Mouse (Mus musculus): ENCODE measurements around the gene Tmem135.

- TF ChIP-seq CTCF (IDR thresholded peaks at IDR 0.05 in 2 of 3, conservative IDR thresholded peaks at IDR 0.05 in 1 of 3; ENCODE audit: control insufficient read depth in 1 of 3, insufficient read depth in 1 of 3, low read depth in 2 of 3, low read length in 3 of 3, poor library complexity in 1 of 3, severe bottlenecking in 1 of 3) (no peak), ZC3H11A (IDR thresholded peaks at IDR 0.05; ENCODE audit: low read depth, low read length) (no peak), SIN3A (IDR thresholded peaks at IDR 0.05; ENCODE audit: low read length) (no peak), GABPA (IDR thresholded peaks at IDR 0.05; ENCODE audit: low read depth, low read length) (no peak), HCFC1 (IDR thresholded peaks at IDR 0.05; ENCODE audit: low read depth, low read length) (no peak), MAFK (IDR thresholded peaks at IDR 0.05; ENCODE audit: borderline replicate concordance, low read depth, low read length) (no peak), KAT2A (conservative IDR thresholded peaks at IDR 0.05; ENCODE audit: low read depth, low read length) (no peak), TCF12 (IDR thresholded peaks at IDR 0.05; ENCODE audit: low read depth, low read length) (no peak), USF1 (IDR thresholded peaks at IDR 0.05; ENCODE audit: low read depth, low read length) (no peak), NRF1 (IDR thresholded peaks at IDR 0.05; ENCODE audit: insufficient read depth, low read depth, low read length, poor library complexity, severe bottlenecking) (no peak), POLR2A (IDR thresholded peaks at IDR 0.05; ENCODE audit: control insufficient read depth in 1 of 2, insufficient read depth in 1 of 2, low read depth in 1 of 2, low read length in 2 of 2, poor library complexity in 1 of 2) (no peak)
Observed at GRCm38 (mm10) chr7:89115633-89116032, 288.4 kb downstream of the Tmem135 start.
